Comparison of ENCODE assay signal across 8 mouse cellular contexts in genomic region chr1:150991745-150992554, GRCm38 (mm10). TPM values are rescaled to one million over a fixed set of nuclear protein-coding genes. Genes with fewer than 3 reads are reported as not detected.
A peak's percentile ranks its signal among the peaks of the same experiment; 100 is the strongest.
DNase-seq lines count a peak whose midpoint lies in the region; ATAC-seq and TF ChIP-seq lines count a peak whose summit lies in the region.

No protein-coding gene starts in this region.

- peaks cover 3% of the 10 kb centered on the region; the same call in 1 of the 2 replicates for H3K79me2 ChIP-seq in heart, adult 2 months (replicated peaks; ENCODE audit: control insufficient read depth, insufficient read depth, low read length)

- H3K9me3 ChIP-seq in kidney, embryonic 15.5 days (replicated peaks) = no peaks in the 10 kb centered on the region; the same call in 1 of the 2 replicates
- no peaks in the 10 kb centered on the region for H3K9me3 ChIP-seq in limb, embryonic 11.5 days (ENCODE audit: control insufficient read depth, low read length)

- peak; percentile 15; the same call in 1 of the 2 replicates for ATAC-seq in kidney, embryonic 15.5 days (replicated peaks; ENCODE audit: low FRiP score)
- peak; percentile 40; the same call in 1 of the 2 replicates for ATAC-seq in limb, embryonic 11.5 days (ENCODE audit: insufficient number of reproducible peaks, low FRiP score, low TSS enrichment, low read depth)

- no peak for DNase-seq in kidney, postnatal 36 days
- DNase-seq in heart, adult 2 months = peak; percentile 41 to 53
- DNase-seq in limb, embryonic 11.5 days (ENCODE audit: low spot score) = peak; percentile 66
- DNase-seq in naive thymus-derived CD4-positive, alpha-beta T cell, adult 2 months (ENCODE audit: low read depth) = peak; percentile 24
- no peak for DNase-seq in adrenal gland, adult 2 months
- DNase-seq in left cerebral cortex, postnatal 4 days = no peak
- no peak for DNase-seq in right cerebral cortex, postnatal 14 days

- H3K9ac ChIP-seq in kidney, embryonic 15.5 days = peak overlapping the region; percentile 74
- H3K9ac ChIP-seq in heart, adult 2 months (ENCODE audit: low read depth, low read length) = peak overlapping the region; percentile 61
- H3K9ac ChIP-seq in limb, embryonic 11.5 days (ENCODE audit: low read length) = peak overlapping the region; percentile 62

- peak overlapping the region; percentile 81 for H3K4me2 ChIP-seq in kidney, embryonic 15.5 days
- H3K4me2 ChIP-seq in limb, embryonic 11.5 days (ENCODE audit: low read depth, severe bottlenecking) = peak overlapping the region; percentile 81

- peak; percentile 58; the same call in 1 of the 2 replicates for TF ChIP-seq POLR2A in heart, adult 2 months (IDR thresholded peaks at IDR 0.05; ENCODE audit: insufficient read depth, low read depth, low read length)

- H3K27me3 ChIP-seq in kidney, embryonic 15.5 days = no peaks in the 10 kb centered on the region
- H3K27me3 ChIP-seq in heart, adult 2 months (ENCODE audit: control insufficient read depth, insufficient read depth, low read length) = no peaks in the 10 kb centered on the region
- no peaks in the 10 kb centered on the region for H3K27me3 ChIP-seq in limb, embryonic 11.5 days (ENCODE audit: control insufficient read depth, insufficient read depth, low read length)

- peak overlapping the region; percentile 63 for H3K4me3 ChIP-seq in kidney, embryonic 15.5 days (replicated peaks)
- H3K4me3 ChIP-seq in heart, adult 2 months = peak overlapping the region; percentile 76
- peak overlapping the region; percentile 66 for H3K4me3 ChIP-seq in limb, embryonic 11.5 days (ENCODE audit: low read depth, low read length)

- no peak for TF ChIP-seq CTCF in heart, adult 2 months (IDR thresholded peaks at IDR 0.05)

- under 1% methylated on average over 10 of the region's 10 CpGs for WGBS in kidney, embryonic 15.5 days
- WGBS in heart, adult 2 months = 4% methylated on average over 10 of the region's 10 CpGs
- WGBS in limb, embryonic 11.5 days = 2% methylated on average over 10 of the region's 10 CpGs

- H3K27ac ChIP-seq in kidney, embryonic 15.5 days = peak overlapping the region; percentile 72
- peak overlapping the region; percentile 87 for H3K27ac ChIP-seq in heart, adult 2 months
- peak overlapping the region; percentile 85 for H3K27ac ChIP-seq in limb, embryonic 11.5 days (replicated peaks; ENCODE audit: low read depth, low read length)

- intact Hi-C loops in heart, adult 2 months (cut with DNase I) = loop anchor here (2.0 to 5.0 kb wide), 2 partner anchors 15 to 50 kb away; no protein-coding TSS in a partner anchor
- intact Hi-C loops in left cerebral cortex, postnatal 4 days (cut with DNase I) = no loop called here

- H3K36me3 ChIP-seq in kidney, embryonic 15.5 days = no peaks in the 10 kb centered on the region
- H3K36me3 ChIP-seq in heart, adult 2 months (ENCODE audit: control insufficient read depth, insufficient read depth, low read length) = peaks cover 11% of the 10 kb centered on the region
- H3K36me3 ChIP-seq in limb, embryonic 11.5 days (ENCODE audit: control insufficient read depth, insufficient read depth, low read length) = no peaks in the 10 kb centered on the region

- peak; percentile 82 for TF ChIP-seq EP300 in heart, adult 2 months (IDR thresholded peaks at IDR 0.05; ENCODE audit: insufficient read depth, low read depth, low read length)

- peaks cover 25% of the 10 kb centered on the region for H3K4me1 ChIP-seq in kidney, embryonic 15.5 days
- peaks cover 6% of the 10 kb centered on the region for H3K4me1 ChIP-seq in heart, adult 2 months (ENCODE audit: control insufficient read depth, insufficient read depth, low read length)
- peaks cover 11% of the 10 kb centered on the region; the same call in 1 of the 2 replicates for H3K4me1 ChIP-seq in limb, embryonic 11.5 days (ENCODE audit: control insufficient read depth, insufficient read depth, low read length)

RNA-seq across cellular contexts. Expression of gene Hmcn1, which starts 1.3 kb away (rescaled TPM):
- 18.0 and 22.5 TPM in 2 replicates for polyA plus RNA-seq in kidney, embryonic 15.5 days (2015; fragmentation: Nextera tagmentation; extraction: Ambion mirVana)
- 10 to 100 TPM; 11.9 to 13.7 TPM for total RNA-seq in heart, adult 2 months (2021)
- 23.5 and 24.5 TPM in 2 replicates for polyA plus RNA-seq in heart, adult 2 months (2012; rRNA removed)
- polyA plus RNA-seq in limb, embryonic 11.5 days (2014; fragmentation: Nextera tagmentation; extraction: Ambion mirVana) = 23.8 and 28.0 TPM in 2 replicates
- total RNA-seq in adrenal gland, adult 2 months (2021) = 1 to 10 TPM in 1 of 2 experiments, under 1 TPM in 1; 0.84 to 3.2 TPM
- 0.16 and 0.21 TPM in 2 replicates for polyA plus RNA-seq in adrenal gland, adult 2 months (2012; rRNA removed)
- total RNA-seq in left cerebral cortex, postnatal 4 days (2021) = 1 to 10 TPM; 4.1 to 4.4 TPM

Comparison
In these comparisons a context has a peak if more than half of its experiments do, and no peak if none do; other contexts are left out.
1. DNase-seq: peak in heart, adult 2 months (2 of 2), limb, embryonic 11.5 days (single experiment) and naive thymus-derived CD4-positive, alpha-beta T cell, adult 2 months (single experiment); none in kidney, postnatal 36 days (0 of 2), adrenal gland, adult 2 months (single experiment), left cerebral cortex, postnatal 4 days (single experiment) and right cerebral cortex, postnatal 14 days (single experiment).
2. RNA of gene Hmcn1, which starts 1.3 kb away (polyA plus RNA-seq): 23.8 to 28.0 TPM in limb, embryonic 11.5 days, 23.5 to 24.5 TPM in heart, adult 2 months and 18.0 to 22.5 TPM in kidney, embryonic 15.5 days; 0.16 to 0.21 TPM in adrenal gland, adult 2 months; every median in the first group is over 10 times any median in the second.
3. Peak in every context shown above with its lines, with median percentiles within 50 percentile points of each other: H3K27ac ChIP-seq, H3K4me3 ChIP-seq and H3K9ac ChIP-seq.